Mouse (Mus musculus) testis, postnatal 14 days (tissue): Measurements from ENCODE around the gene Pcca.
A peak's percentile ranks its signal among the peaks of the same experiment; 100 is the strongest.

ENCODE experiments used
- DNase-seq: peaks from one replicate; pipeline ENCODE4 v3.0.0; 2021; ENCODE audit warnings: low spot score

Gene Pcca

GRCm38 (mm10) chr14:122534017-122534924 is at the start of gene Pcca:
TSS of gene Pcca (plus strand) at chr14:122534324.
- peak; percentile 93 for DNase-seq

- DNase-seq, result no peak
Observed at GRCm38 (mm10) chr14:122484458-122484843, 49.7 kb upstream of the Pcca start.

GRCm38 (mm10) chr14:122484844-122485551 is 49.1 kb upstream of the Pcca start:
- no peak for DNase-seq

- no peak for DNase-seq
Observed at GRCm38 (mm10) chr14:122485635-122486181, 48.4 kb upstream of the Pcca start.

GRCm38 (mm10) chr14:122486611-122487010 is 47.5 kb upstream of the Pcca start:
- no peak for DNase-seq

GRCm38 (mm10) chr14:122487366-122487765 is 46.8 kb upstream of the Pcca start:
- no peak for DNase-seq

GRCm38 (mm10) chr14:122489041-122489440 is 45.1 kb upstream of the Pcca start:
- no peak for DNase-seq

- no peak for DNase-seq
Observed at GRCm38 (mm10) chr14:122489686-122490414, 44.3 kb upstream of the Pcca start.

- no peak for DNase-seq
Observed at GRCm38 (mm10) chr14:122490441-122491328, 43.4 kb upstream of the Pcca start, which contains the start of gene Gm10837. TSS of gene Gm10837 (plus strand) at chr14:122490586.

- DNase-seq, result no peak
Observed at GRCm38 (mm10) chr14:122491521-122491920, 42.6 kb upstream of the Pcca start.

GRCm38 (mm10) chr14:122492015-122492414 is 42.1 kb upstream of the Pcca start:
- no peak for DNase-seq

- DNase-seq, result no peak
Observed at GRCm38 (mm10) chr14:122509058-122509457, 25.1 kb upstream of the Pcca start.

GRCm38 (mm10) chr14:122511519-122511918 is 22.6 kb upstream of the Pcca start:
- DNase-seq, result no peak

- DNase-seq, result no peak
Observed at GRCm38 (mm10) chr14:122513511-122514036, 20.6 kb upstream of the Pcca start.

GRCm38 (mm10) chr14:122528475-122528874 is 5.6 kb upstream of the Pcca start:
- DNase-seq, result no peak

GRCm38 (mm10) chr14:122535986-122536385 is 1.9 kb downstream of the Pcca start:
- no peak for DNase-seq

- no peak for DNase-seq
Observed at GRCm38 (mm10) chr14:122548421-122548820, 14.3 kb downstream of the Pcca start.

GRCm38 (mm10) chr14:122548905-122549304 is 14.8 kb downstream of the Pcca start:
- no peak for DNase-seq

- no peak for DNase-seq
Observed at GRCm38 (mm10) chr14:122552761-122553445, 18.8 kb downstream of the Pcca start.

- no peak for DNase-seq
Observed at GRCm38 (mm10) chr14:122557353-122557752, 23.2 kb downstream of the Pcca start.
